Mouse (Mus musculus): ENCODE results near the gene 1700029I15Rik.

DNA sequence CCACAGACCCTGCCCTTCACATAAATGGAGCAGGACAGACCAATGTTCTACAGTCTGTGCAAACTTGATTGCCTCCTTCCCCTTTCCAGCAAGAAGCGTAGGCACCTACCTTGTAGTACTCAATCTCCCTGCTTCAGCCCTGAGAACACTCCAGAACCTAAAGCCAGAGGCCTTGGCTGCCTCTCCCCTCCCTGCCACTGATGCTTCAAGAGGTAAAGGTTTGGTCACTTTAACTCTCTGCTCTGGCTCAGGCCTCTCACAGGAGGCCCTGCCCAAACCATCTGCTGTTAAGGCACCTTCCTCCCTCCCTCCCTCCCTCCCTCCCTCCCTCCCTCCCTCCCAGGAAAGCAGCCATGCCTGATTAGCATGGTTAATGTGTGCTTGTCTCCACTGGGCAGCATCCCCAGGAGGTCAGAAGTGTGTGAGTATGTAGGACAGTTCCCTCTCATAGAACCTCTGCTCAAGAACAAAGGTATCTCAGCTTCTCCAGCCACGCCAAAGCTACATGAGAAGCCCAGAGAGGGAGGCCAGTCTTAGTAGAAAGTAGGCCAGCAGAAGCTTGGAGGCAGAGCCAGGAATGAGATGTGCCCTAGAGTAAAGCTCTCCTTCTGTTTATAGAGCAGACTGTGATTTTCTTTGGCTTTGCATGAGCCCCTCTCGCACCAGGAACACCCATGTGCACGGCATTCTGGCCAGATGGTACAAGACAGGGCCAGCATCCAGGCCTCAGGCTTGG lies 20.4 kb downstream of the 1700029I15Rik start:
- TF ChIP-seq CTCF (conservative IDR thresholded peaks at IDR 0.05; ENCODE audit: insufficient read depth, insufficient read length, low read depth, low read length) (no peak), POLR2A (IDR thresholded peaks at IDR 0.05; ENCODE audit: low read depth, low read length) (no peak)

Measured in kidney, adult 2 months (tissue).